Mouse (Mus musculus) embryonic facial prominence, embryonic 11.5 days (tissue): ENCODE results near the gene Rplp1. TPM values are rescaled to one million over a fixed set of nuclear protein-coding genes. Genes with fewer than 3 reads are reported as not detected.

Experiments
- ATAC-seq: fragments of 200-750 bp; cut with Nextera tagmentation; replicated peaks from 2 replicates; pipeline ENCODE4 v1.8.0; 2017; ENCODE audit warnings: low read depth; ENCODE audit not compliant: insufficient number of reproducible peaks, low FRiP score, low TSS enrichment
- DNase-seq: peaks from one replicate; pipeline ENCODE4 v3.0.0-alpha.2; 2015; ENCODE audit warnings: low spot score
- H3K27ac ChIP-seq: fragments of 300-500 bp; sonication (generic); replicated peaks from 2 replicates; pipeline ENCODE4 v1.5.1; 2014; ENCODE audit warnings: mild to moderate bottlenecking, low read depth, low read length, control low read depth
- H3K27me3 ChIP-seq: fragments of 300-500 bp; sonication (generic); 2 replicates; pipeline ENCODE4 v1.6.1; 2014; ENCODE audit warnings: mild to moderate bottlenecking, low read length, moderate library complexity, mixed read lengths; ENCODE audit not compliant: control insufficient read depth, insufficient read depth
- H3K36me3 ChIP-seq: fragments of 300-500 bp; sonication (generic); replicated peaks from 2 replicates; pipeline ENCODE4 v1.6.1; 2014; ENCODE audit warnings: low read depth, mild to moderate bottlenecking, low read length, moderate library complexity, mixed read lengths; ENCODE audit not compliant: control insufficient read depth, insufficient read depth
- H3K4me1 ChIP-seq: fragments of 300-500 bp; sonication (generic); 2 replicates; pipeline ENCODE4 v1.6.1; 2014; ENCODE audit warnings: low read length, mixed read lengths; ENCODE audit not compliant: control insufficient read depth, insufficient read depth
- H3K4me2 ChIP-seq: fragments of 300-500 bp; sonication (generic); 2 replicates; pipeline ENCODE4 v1.6.1; 2014; ENCODE audit warnings: low read depth, mild to moderate bottlenecking, control low read depth, low read length, moderate library complexity
- H3K4me3 ChIP-seq: fragments of 300-500 bp; sonication (generic); 2 replicates; pipeline ENCODE4 v1.5.1; 2014; ENCODE audit warnings: low read depth, low read length, control low read depth
- H3K9ac ChIP-seq: fragments of 300-500 bp; sonication (generic); replicated peaks from 2 replicates; pipeline ENCODE4 v1.6.1; 2014; ENCODE audit warnings: mild to moderate bottlenecking, control low read depth, low read length
- H3K9me3 ChIP-seq: fragments of 300-500 bp; sonication (generic); replicated peaks from 2 replicates; pipeline ENCODE4 v1.6.1; 2016; ENCODE audit warnings: mild to moderate bottlenecking, low read length, inconsistent platforms, mixed read lengths; ENCODE audit not compliant: control insufficient read depth
- WGBS: fragments of 180-500 bp; shearing (Covaris S2); extraction: QIAGEN DNeasy Blood & Tissue Kit; methylation state at CpG from one replicate; pipeline ENCODE4 v1.1.7; 2014; 5-methylcytosine and 5-hydroxymethylcytosine counted together
- polyA plus RNA-seq: library from polyadenylated mRNA; unstranded; fragments of >200 nt; fragmentation: Nextera tagmentation; extraction: Ambion mirVana; gene quantifications from 2 replicates; pipeline ENCODE4 v1.2.1, GENCODE M21; 2014

The Rplp1 gene
- polyA plus RNA-seq, 1 experiment from 2014 or later, result 1,072 TPM

GRCm38 (mm10) chr9:61901574-61901973 is 12.8 kb downstream of the Rplp1 start:
- no peak overlapping the region for H3K9ac ChIP-seq
- DNase-seq, result no peak
- no peak overlapping the region for H3K4me3 ChIP-seq
- H3K36me3 ChIP-seq, result no peaks in the 10 kb centered on the region
- 0 out of 2 replicates have a peak, but pooled peaks cover 2% of the 10 kb centered on the region for H3K27me3 ChIP-seq
- no peak for ATAC-seq
- no peaks in the 10 kb centered on the region; the same call in 1 of the 2 replicates for H3K4me1 ChIP-seq
- H3K27ac ChIP-seq, result no peak overlapping the region
- H3K9me3 ChIP-seq, result no peaks in the 10 kb centered on the region
- H3K4me2 ChIP-seq, result no peak overlapping the region
- 66% methylated on average over 4 of the region's 4 CpGs for WGBS

- no peaks in the 10 kb centered on the region for H3K36me3 ChIP-seq
- H3K27me3 ChIP-seq, result 0 out of 2 replicates have a peak, but pooled peaks cover 2% of the 10 kb centered on the region
- ATAC-seq (no peak), DNase-seq (peak; percentile 91)
- H3K9me3 ChIP-seq, result no peaks in the 10 kb centered on the region
- no peak overlapping the region for H3K4me3 ChIP-seq
- H3K4me2 ChIP-seq, result peak overlapping the region; percentile 29
- H3K4me1 ChIP-seq, result no peaks in the 10 kb centered on the region; the same call in 1 of the 2 replicates
- H3K9ac ChIP-seq, result no peak overlapping the region
- 5% methylated on average over 16 of the region's 16 CpGs for WGBS
- H3K27ac ChIP-seq, result no peak overlapping the region
These were observed 14.5 kb downstream of the Rplp1 start for GRCm38 (mm10) chr9:61899804-61900203.

- ATAC-seq (no peak), DNase-seq (peak; percentile 90)
- H3K4me2 ChIP-seq, result no peak overlapping the region
- no peak overlapping the region for H3K9ac ChIP-seq
- H3K27me3 ChIP-seq, result 0 out of 2 replicates have a peak, but pooled peaks cover 2% of the 10 kb centered on the region
- H3K4me1 ChIP-seq, result no peaks in the 10 kb centered on the region
- H3K4me3 ChIP-seq, result no peak overlapping the region
- H3K9me3 ChIP-seq, result no peaks in the 10 kb centered on the region
- no peak overlapping the region for H3K27ac ChIP-seq
- no peaks in the 10 kb centered on the region for H3K36me3 ChIP-seq
- WGBS, result 7% methylated on average over 8 of the region's 8 CpGs
These were observed 15.9 kb downstream of the Rplp1 start for GRCm38 (mm10) chr9:61898401-61898800.

- Histone ChIP-seq H3K27ac (no peak overlapping the region), H3K27me3 (no peaks in the 10 kb centered on the region), H3K36me3 (no peaks in the 10 kb centered on the region), H3K9ac (no peak overlapping the region), H3K9me3 (no peaks in the 10 kb centered on the region), H3K4me1 (no peaks in the 10 kb centered on the region), H3K4me2 (no peak overlapping the region), H3K4me3 (no peak overlapping the region)
- no peak for ATAC-seq
- peak; percentile 66 for DNase-seq
- 47% methylated on average over 8 of the region's 8 CpGs for WGBS
These were observed 19.3 kb downstream of the Rplp1 start for GRCm38 (mm10) chr9:61895014-61895413.

GRCm38 (mm10) chr9:61889855-61890254 is 24.5 kb downstream of the Rplp1 start:
- no peak overlapping the region for H3K4me2 ChIP-seq
- 41% methylated on average over 8 of the region's 8 CpGs for WGBS
- H3K27ac ChIP-seq, result 0 out of 2 replicates have a peak overlapping the region, but pooled peaks have one; percentile 38
- H3K9ac ChIP-seq, result no peak overlapping the region
- H3K9me3 ChIP-seq, result no peaks in the 10 kb centered on the region
- H3K4me3 ChIP-seq, result no peak overlapping the region
- ATAC-seq (no peak), DNase-seq (no peak)
- H3K27me3 ChIP-seq, result no peaks in the 10 kb centered on the region
- H3K4me1 ChIP-seq, result no peaks in the 10 kb centered on the region
- H3K36me3 ChIP-seq, result no peaks in the 10 kb centered on the region

GRCm38 (mm10) chr9:61887661-61888379 is 26.5 kb downstream of the Rplp1 start:
- no peaks in the 10 kb centered on the region for H3K36me3 ChIP-seq
- DNase-seq, result no peak
- no peak overlapping the region for H3K4me3 ChIP-seq
- no peaks in the 10 kb centered on the region for H3K9me3 ChIP-seq
- H3K27me3 ChIP-seq, result no peaks in the 10 kb centered on the region
- no peak overlapping the region for H3K4me2 ChIP-seq
- no peak for ATAC-seq
- H3K9ac ChIP-seq, result no peak overlapping the region
- WGBS, result 82% methylated on average over 10 of the region's 11 CpGs
- no peak overlapping the region for H3K27ac ChIP-seq
- no peaks in the 10 kb centered on the region for H3K4me1 ChIP-seq

GRCm38 (mm10) chr9:61885964-61886363 is 28.4 kb downstream of the Rplp1 start:
- Histone ChIP-seq H3K36me3 (no peaks in the 10 kb centered on the region), H3K9ac (no peak overlapping the region), H3K9me3 (no peaks in the 10 kb centered on the region), H3K27me3 (no peaks in the 10 kb centered on the region), H3K27ac (no peak overlapping the region), H3K4me1 (no peaks in the 10 kb centered on the region), H3K4me3 (no peak overlapping the region), H3K4me2 (no peak overlapping the region)
- WGBS, result 79% methylated on average over 7 of the region's 7 CpGs
- no peak for DNase-seq
- ATAC-seq, result no peak

- WGBS, result 67% methylated on average over 13 of the region's 13 CpGs
- no peak for ATAC-seq
- H3K4me3 ChIP-seq, result no peak overlapping the region
- DNase-seq, result no peak
- no peaks in the 10 kb centered on the region for H3K27me3 ChIP-seq
- H3K27ac ChIP-seq, result no peak overlapping the region
- no peaks in the 10 kb centered on the region for H3K36me3 ChIP-seq
- H3K4me2 ChIP-seq, result no peak overlapping the region
- no peaks in the 10 kb centered on the region for H3K9me3 ChIP-seq
- no peak overlapping the region for H3K9ac ChIP-seq
- H3K4me1 ChIP-seq, result no peaks in the 10 kb centered on the region
These were observed 29.4 kb downstream of the Rplp1 start for GRCm38 (mm10) chr9:61884936-61885335.
